Mouse (Mus musculus) T-helper 17 cell (primary cell): ENCODE results near the gene Rbms1.

Source experiments
- in situ Hi-C, 2 experiments: fragments of 300-600 bp; cut with MboI, MseI; formaldehyde crosslinking; loops; 1 replicate in 1 of 2; 2 replicates in 1 of 2; pipeline ENCODE4 v1.15.1; 2025; ENCODE audit warnings: high pct_unique_total_duplicates in 2 of 2

Gene Rbms1

DNA sequence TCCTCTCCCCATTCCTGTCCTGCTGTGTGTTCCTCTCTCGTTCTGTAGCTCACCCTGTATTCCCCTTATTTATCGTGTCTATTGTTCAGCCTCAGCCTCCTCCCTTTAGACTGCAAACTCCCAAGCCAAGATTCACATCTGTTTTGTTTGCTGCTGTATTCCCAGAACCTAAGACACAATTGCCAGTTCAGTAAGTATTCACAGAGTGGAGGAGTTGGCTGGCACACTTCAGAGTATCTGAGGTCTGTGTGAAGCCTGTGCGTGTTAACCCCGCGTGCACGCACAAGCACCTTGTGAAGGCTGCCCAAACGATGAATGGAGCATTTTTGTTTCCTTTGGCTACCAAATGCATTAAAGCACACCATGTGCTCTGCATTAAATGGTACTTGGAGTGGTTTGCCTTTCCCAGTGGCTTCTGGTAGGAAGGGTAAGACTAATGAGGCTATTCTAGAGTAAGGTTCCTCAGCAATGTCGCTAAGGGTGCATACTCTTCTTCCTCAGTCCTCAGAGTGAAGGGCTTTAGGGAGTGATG lies 248.0 kb downstream of the Rbms1 start:
- in situ Hi-C loops: loop anchor here in 1 of 2 experiments (10.0 kb wide), 1 partner anchor 750 kb away; no protein-coding TSS in a partner anchor

DNA sequence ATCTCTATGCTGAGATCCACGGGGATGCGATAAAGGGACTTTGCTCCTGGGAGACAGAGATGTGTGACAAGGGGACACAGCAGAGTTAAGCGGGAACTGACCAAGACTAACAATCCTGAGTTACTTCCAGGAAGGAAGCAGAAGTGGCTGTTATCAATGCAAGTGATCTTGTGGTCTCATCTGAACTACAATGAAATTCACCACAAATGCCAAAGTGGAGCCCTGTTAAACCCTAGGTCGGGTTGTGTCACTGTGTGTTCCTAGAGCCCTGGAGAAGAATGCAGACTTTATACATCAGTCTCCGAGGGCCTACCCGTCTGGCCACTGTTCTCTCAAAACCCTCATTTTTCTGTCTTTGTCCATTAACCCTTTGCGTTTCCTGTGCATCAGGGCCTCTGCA lies 248.5 kb downstream of the Rbms1 start:
- in situ Hi-C loops: loop anchor here in 1 of 2 experiments (10.0 kb wide), 1 partner anchor 750 kb away; no protein-coding TSS in a partner anchor

DNA sequence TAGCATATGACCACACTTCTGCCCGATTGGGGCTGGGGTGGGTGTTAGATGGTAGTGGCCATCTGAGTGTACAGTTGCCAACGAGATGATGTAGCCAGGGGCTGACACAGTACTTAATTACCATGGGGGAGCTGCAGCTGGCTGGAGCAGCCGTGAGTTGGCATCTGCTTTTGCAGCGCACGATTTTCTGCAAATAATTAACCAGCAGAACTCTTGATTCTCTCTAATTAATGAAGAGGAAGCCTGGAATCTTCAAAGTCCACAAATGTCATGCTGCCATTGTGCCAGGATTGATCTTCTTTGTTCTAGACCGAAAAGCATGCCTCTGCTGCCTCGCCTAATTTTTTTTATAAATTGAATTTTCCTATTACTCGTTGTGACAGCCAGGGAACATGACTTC lies 249.1 kb downstream of the Rbms1 start:
- in situ Hi-C loops: loop anchor here in 1 of 2 experiments (10.0 kb wide), 1 partner anchor 751 kb away; no protein-coding TSS in a partner anchor

DNA sequence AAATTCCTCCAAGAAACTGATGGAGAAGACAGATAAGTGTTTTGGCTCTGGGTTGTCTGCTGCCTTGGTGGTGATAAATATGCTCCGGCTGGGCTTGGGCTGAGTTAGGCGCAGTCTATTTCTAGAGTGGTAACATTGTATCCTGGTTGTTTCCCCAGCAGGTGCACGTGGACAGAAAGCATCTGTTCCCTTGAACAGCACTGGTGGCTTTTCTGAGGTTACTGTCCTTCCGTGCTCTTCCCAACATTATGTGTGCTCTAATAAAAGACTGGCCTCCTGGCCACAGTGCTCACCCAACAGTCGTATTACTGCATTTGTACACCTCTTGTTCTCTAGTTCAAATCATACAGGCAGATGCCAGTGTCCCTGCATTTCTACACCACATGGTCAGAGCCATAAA lies 250.1 kb downstream of the Rbms1 start:
- in situ Hi-C loops: loop anchor here in 1 of 2 experiments (10.0 kb wide), 1 partner anchor 752 kb away; no protein-coding TSS in a partner anchor

DNA sequence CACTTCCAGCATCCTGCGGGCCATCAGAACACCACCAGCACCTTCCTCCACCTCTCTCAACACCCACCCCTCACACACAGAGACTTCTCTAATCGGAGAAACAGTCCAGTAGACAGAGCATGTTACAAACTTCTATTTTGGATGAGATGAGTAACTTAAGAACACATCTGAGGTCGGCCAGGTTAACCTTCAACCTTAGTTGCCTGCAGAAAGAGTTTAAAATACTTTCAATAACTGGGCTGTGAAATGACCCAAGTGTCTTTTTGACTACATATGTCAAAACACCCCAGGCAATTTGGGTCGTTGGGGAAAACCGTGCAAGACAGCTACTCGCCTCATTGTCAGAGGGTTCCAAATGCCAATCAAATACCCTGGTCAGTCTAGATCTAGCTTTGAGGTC lies 250.5 kb downstream of the Rbms1 start:
- in situ Hi-C loops: loop anchor here in 1 of 2 experiments (10.0 kb wide), 1 partner anchor 752 kb away; no protein-coding TSS in a partner anchor

DNA sequence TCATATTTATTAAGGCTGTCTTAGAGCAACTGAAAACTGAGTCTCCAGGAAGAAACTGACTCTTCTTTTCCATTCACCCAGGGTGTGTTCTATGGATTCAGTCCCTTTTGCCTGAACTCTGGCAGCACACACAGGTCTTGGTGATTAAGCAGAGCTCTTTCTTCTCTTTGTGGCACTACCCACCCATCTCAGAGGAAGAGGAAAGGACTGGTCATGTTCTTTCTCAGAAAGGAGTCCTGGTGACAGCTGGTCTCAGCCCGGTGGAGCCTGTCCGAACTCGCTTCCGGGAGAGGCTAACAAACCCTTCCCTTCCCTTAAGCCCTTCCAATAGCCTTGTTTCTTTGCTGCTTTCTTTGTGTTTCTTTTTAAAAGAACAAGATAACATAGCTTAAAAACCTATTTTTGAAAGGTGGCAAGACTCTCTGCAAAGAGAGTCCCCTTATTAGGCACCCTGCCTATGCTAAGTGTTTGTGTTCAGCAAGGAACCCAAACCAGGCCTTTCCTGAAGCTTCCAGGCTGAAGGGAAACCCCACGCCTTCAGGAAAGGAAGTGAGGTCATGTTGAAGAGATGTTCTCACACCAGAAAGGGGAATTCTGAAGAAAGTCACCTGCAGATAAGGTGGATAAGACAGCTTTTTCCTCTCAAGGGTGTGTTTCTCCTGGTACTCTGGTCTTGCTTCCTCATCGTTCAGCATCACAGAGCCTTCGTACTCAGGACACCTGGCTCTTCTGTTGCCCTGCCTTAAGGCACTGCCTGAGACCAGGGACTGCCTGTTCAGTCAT lies 251.7 kb downstream of the Rbms1 start:
- in situ Hi-C loops: loop anchor here in 1 of 2 experiments (10.0 kb wide), 1 partner anchor 754 kb away; no protein-coding TSS in a partner anchor

DNA sequence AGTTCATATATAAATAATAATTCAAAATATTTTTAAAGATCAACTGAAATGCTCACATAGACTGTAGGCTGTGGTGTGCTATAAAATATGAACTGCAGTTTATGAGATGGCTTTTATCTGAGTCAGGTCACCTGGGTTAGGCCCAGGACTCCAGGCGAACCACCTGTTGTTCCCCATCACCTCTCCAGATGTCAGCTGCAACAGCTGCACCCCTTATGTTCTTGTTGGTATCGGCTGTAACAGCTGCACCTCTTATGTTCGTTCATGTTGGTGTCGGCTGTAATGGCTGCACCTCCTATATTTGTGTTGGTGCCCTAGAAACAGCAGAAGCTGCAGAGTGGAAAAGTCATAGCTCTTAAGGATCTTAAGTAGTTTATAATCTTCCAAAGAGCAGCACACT lies 252.7 kb downstream of the Rbms1 start:
- in situ Hi-C loops: loop anchor here in 1 of 2 experiments (10.0 kb wide), 1 partner anchor 754 kb away; no protein-coding TSS in a partner anchor

DNA sequence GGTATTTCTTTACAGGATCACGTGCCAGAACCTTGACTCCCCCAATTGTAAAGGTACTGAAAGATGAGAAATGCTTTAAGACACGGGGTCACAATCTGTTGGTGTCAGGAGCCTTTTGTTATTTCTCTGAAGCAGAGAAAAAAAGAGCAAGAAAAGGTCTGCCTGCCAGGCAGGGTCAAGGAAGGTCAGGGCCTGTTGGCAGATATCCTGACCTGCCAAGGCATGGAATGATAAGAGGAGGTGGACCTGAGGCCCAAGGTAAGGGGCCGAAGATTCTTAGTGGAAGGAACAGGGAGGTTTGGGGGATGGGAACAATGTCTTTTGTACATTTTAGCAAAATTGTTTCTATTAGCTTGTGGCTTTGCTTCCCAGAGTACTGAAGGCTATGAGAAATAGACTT lies 254.3 kb downstream of the Rbms1 start:
- in situ Hi-C loops: no loop called here

DNA sequence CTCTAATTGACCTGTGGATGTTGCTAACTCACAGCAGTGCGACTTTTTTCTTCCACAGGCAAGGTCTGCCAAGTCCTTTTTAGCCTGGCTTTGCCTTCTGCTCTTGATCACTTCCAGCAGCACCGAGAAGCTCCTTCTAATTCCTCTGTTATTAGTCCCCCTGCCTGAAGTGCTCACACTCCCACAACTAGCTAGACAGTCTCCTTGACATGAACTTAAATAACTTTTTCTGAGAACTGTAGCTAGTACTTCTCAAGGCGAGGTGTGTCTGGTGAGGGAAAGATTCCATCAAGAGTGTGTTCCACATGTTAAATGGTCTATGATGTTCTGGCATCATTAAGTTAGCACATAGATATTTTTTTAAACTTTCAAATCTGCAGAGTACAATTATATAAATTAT lies 256.1 kb downstream of the Rbms1 start:
- in situ Hi-C loops: no loop called here

DNA sequence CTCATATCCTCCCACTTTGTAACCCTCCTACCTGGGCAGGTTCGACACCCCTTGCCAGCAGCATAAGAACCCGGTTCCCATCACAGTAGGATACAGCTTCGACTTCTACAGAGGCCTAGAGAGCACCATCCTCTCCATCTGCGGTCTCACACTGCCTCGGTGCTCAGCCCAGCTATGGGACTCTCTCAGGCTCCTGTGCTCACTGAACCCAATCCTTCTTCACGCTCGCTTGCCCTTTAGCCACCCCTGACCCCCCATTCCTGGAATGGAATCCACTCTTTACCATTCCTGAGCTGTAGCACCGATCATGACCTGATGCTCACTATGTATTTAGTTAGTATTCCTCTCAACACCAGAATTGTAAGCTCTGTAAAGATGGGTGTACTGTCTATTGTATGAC lies 257.6 kb downstream of the Rbms1 start:
- in situ Hi-C loops: no loop called here

DNA sequence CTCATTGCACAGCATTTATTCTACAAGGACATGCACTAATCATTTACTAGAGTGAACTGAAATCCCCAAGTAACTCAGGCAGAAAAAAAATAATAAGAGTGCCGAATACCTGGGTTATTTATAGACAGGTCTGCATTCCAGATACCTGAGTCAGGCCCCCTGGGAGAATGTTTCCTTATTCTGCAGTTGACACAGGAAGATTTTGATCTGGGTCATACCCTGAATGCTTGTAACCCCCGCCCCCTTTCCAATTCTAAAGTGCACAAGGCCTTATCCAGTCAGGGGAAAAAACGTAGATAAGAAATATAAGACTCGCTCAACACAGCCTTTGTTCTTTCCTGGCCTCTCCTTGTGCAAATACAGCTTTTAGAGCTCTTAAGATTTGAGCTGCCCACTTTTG lies 259.7 kb downstream of the Rbms1 start:
- in situ Hi-C loops: no loop called here

DNA sequence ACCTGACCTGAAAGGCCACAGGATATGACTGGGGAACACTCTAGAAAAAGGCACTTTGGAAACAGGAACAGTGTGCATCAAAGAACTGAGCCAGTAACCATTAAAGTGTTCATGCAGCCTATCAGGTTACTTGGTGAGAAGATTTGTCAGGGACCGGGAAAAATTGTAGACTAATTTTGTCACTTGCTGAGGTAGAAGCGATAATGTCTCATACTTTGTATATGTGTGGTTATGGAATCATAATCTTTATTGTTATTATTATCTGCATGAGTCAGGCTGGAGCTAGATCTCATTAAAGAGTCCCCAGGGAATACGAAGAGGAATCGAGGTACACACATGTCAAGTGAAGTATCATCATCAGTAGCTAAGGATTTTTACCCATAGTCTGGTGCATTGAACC lies 262.0 kb downstream of the Rbms1 start:
- in situ Hi-C loops: no loop called here
